ENCODE assay signal across 21 mouse cellular contexts in the genomic region with DNA sequence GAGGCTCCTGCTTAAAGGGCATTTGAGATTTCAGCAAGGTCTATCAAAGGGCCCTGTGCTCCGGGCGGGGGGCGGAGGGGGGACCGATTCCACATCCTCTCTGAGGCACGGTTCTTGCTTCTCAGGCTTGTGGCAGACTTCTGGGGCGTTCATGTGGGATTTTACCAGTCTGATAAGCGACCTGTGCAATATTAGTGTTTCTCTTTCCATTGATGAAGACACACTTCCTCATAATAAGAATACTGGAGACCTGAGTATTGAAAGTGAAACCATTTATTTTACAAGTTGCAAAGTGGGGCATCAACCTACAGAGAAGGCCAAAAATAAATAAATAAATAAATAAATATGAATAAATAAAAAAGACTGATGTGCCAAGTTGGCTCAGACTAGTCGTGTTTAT. TPM values are rescaled to one million over a fixed set of nuclear protein-coding genes. Genes with fewer than 3 reads are reported as not detected.
DNase-seq lines count a peak whose midpoint lies in the region; ATAC-seq and TF ChIP-seq lines count a peak whose summit lies in the region.
"Had no signal": no experiment of that assay in that cellular context is flagged by ENCODE, and none has a peak within 500 bp of the region (broad histone marks: within the 10 kb centered on the region; RNA-seq: fewer than 3 reads in every experiment).

No protein-coding gene starts in this region.

- H3K9me3 ChIP-seq in CH12.LX (replicated peaks; ENCODE audit: low read length) = no peaks in the 10 kb centered on the region
- H3K9me3 ChIP-seq in lung, postnatal 0 days (ENCODE audit: low read length) = no peaks in the 10 kb centered on the region
- no peaks in the 10 kb centered on the region for H3K9me3 ChIP-seq in hindbrain, embryonic 10.5 days
- H3K9me3 ChIP-seq: embryonic facial prominence, embryonic 12.5 days; forebrain, embryonic 15.5 days; G1E; heart, embryonic 15.5 days; hindbrain, embryonic 15.5 days had no signal

- peak; percentile 66 for TF ChIP-seq EP300 in CH12.LX (IDR thresholded peaks at IDR 0.05; ENCODE audit: low read length)
- no peak for TF ChIP-seq EP300 in lung, postnatal 0 days (IDR thresholded peaks at IDR 0.05)

- TF ChIP-seq POLR2A in CH12.LX (IDR thresholded peaks at IDR 0.05; ENCODE audit: low read depth, low read length) = no peak

- peak overlapping the region; percentile 70 for H3K4me2 ChIP-seq in CH12.LX (ENCODE audit: insufficient read depth, low read depth, poor library complexity, severe bottlenecking)
- H3K4me2 ChIP-seq in lung, postnatal 0 days (replicated peaks; ENCODE audit: low read depth, low read length) = no peak overlapping the region
- H3K4me2 ChIP-seq: embryonic facial prominence, embryonic 12.5 days; forebrain, embryonic 15.5 days; heart, embryonic 11.5 days; heart, embryonic 15.5 days; hindbrain, embryonic 15.5 days had no signal

- DNase-seq in CH12.LX (ENCODE audit: extremely low read depth) = peak; percentile 41
- no peak for DNase-seq in lung, postnatal 0 days (ENCODE audit: low spot score)
- DNase-seq in hindbrain, embryonic 10.5 days (ENCODE audit: low spot score) = no peak
- DNase-seq in adrenal gland, adult (ENCODE audit: inconsistent age in 2 of 2, low spot score in 1 of 2) = no peak
- DNase-seq: adrenal gland, adult 2 months; adrenal gland, postnatal 25 days; cerebellum, adult 18-20 months; cerebellum, postnatal 10 days; heart, adult 2 months; heart, postnatal 14 days had no signal

- ATAC-seq in common myeloid progenitor, adult 5-6 weeks (replicated peaks; ENCODE audit: low read depth, poor library complexity, severe bottlenecking) = peak; percentile 72
- ATAC-seq in megakaryocyte, adult 5-6 weeks (ENCODE audit: poor library complexity, severe bottlenecking) = peak; percentile 66
- no peak for ATAC-seq in lung, postnatal 0 days
- ATAC-seq: activated CD4-positive, CD25-positive, alpha-beta regulatory T cell, adult 4 months; forebrain, embryonic 15.5 days; inflammation-experienced regulatory T-cells, adult 6 months had no signal

- no peak for TF ChIP-seq CTCF in CH12.LX (conservative IDR thresholded peaks at IDR 0.05 in 1 of 2, IDR thresholded peaks at IDR 0.05 in 1 of 2; ENCODE audit: low read depth in 2 of 2, low read length in 2 of 2)
- TF ChIP-seq CTCF in lung, postnatal 0 days (IDR thresholded peaks at IDR 0.05) = no peak

- no peaks in the 10 kb centered on the region for H3K27me3 ChIP-seq in CH12.LX (replicated peaks)
- H3K27me3 ChIP-seq in lung, postnatal 0 days (replicated peaks; ENCODE audit: insufficient read depth, low read length) = no peaks in the 10 kb centered on the region
- no peaks in the 10 kb centered on the region for H3K27me3 ChIP-seq in hindbrain, embryonic 10.5 days (ENCODE audit: insufficient read depth, poor library complexity, severe bottlenecking)
- H3K27me3 ChIP-seq: embryonic facial prominence, embryonic 12.5 days; forebrain, embryonic 15.5 days; hindbrain, embryonic 15.5 days had no signal

- no peak overlapping the region for H3K4me3 ChIP-seq in CH12.LX (replicated peaks in 1 of 3; ENCODE audit: low read depth in 2 of 3, low read length in 2 of 3, poor library complexity in 1 of 3)
- no peak overlapping the region for H3K4me3 ChIP-seq in lung, postnatal 0 days (ENCODE audit: low read depth, low read length)
- no peak overlapping the region for H3K4me3 ChIP-seq in hindbrain, embryonic 10.5 days
- H3K4me3 ChIP-seq: embryonic facial prominence, embryonic 12.5 days; forebrain, embryonic 15.5 days; heart, adult 2 months; heart, embryonic 15.5 days; hindbrain, embryonic 15.5 days had no signal

- H3K4me1 ChIP-seq in CH12.LX (ENCODE audit: control insufficient read depth in 1 of 2, insufficient read depth in 2 of 2) = peaks cover 21 to 41% of the 10 kb centered on the region in 2 experiments
- no peaks in the 10 kb centered on the region for H3K4me1 ChIP-seq in lung, postnatal 0 days (ENCODE audit: insufficient read depth, low read depth, low read length)
- H3K4me1 ChIP-seq in hindbrain, embryonic 10.5 days (replicated peaks) = peaks cover 34% of the 10 kb centered on the region
- H3K4me1 ChIP-seq: embryonic facial prominence, embryonic 12.5 days; forebrain, embryonic 15.5 days; heart, embryonic 15.5 days had no signal

- no peak overlapping the region for H3K9ac ChIP-seq in CH12.LX (ENCODE audit: insufficient read depth, low read depth)
- no peak overlapping the region for H3K9ac ChIP-seq in lung, postnatal 0 days (replicated peaks; ENCODE audit: low read depth)
- H3K9ac ChIP-seq: embryonic facial prominence, embryonic 12.5 days; forebrain, embryonic 15.5 days; heart, embryonic 15.5 days; hindbrain, embryonic 15.5 days had no signal

- TF ChIP-seq RAD21 in CH12.LX (IDR thresholded peaks at IDR 0.05; ENCODE audit: low read depth, low read length) = no peak

- dilution Hi-C loops in CH12.LX (cut with MboI; ENCODE audit: extremely low pct_ligation_motif_present, extremely low pct_unique_long_range_greater_than_20kb, low sequenced_read_pairs) = no loop called here

- H3K79me2 ChIP-seq in CH12.LX (replicated peaks; ENCODE audit: control insufficient read depth, extremely low read depth, insufficient read depth, poor library complexity, severe bottlenecking) = no peaks in the 10 kb centered on the region

- in situ Hi-C loops in CH12.LX (cut with MboI; ENCODE audit: low pct_ligation_motif_present, low pct_unique_long_range_greater_than_20kb, low sequenced_read_pairs) = no loop called here

- H3K27ac ChIP-seq in CH12.LX (ENCODE audit: insufficient read depth, low read depth) = no peak overlapping the region
- no peak overlapping the region for H3K27ac ChIP-seq in lung, postnatal 0 days (ENCODE audit: low read length)
- H3K27ac ChIP-seq in hindbrain, embryonic 10.5 days = no peak overlapping the region
- H3K27ac ChIP-seq: embryonic facial prominence, embryonic 12.5 days; forebrain, embryonic 15.5 days; heart, adult 2 months; heart, embryonic 15.5 days; hindbrain, embryonic 15.5 days had no signal

- H3K36me3 ChIP-seq in CH12.LX (replicated peaks in 1 of 2; ENCODE audit: control insufficient read depth in 1 of 2, insufficient read depth in 1 of 2, low read length in 1 of 2) = no peaks in the 10 kb centered on the region
- no peaks in the 10 kb centered on the region for H3K36me3 ChIP-seq in lung, postnatal 0 days (ENCODE audit: insufficient read depth, low read length)
- peaks cover 80% of the 10 kb centered on the region for H3K36me3 ChIP-seq in hindbrain, embryonic 10.5 days
- H3K36me3 ChIP-seq: embryonic facial prominence, embryonic 12.5 days; forebrain, embryonic 15.5 days; G1E; heart, embryonic 15.5 days; hindbrain, embryonic 15.5 days had no signal

- 84% methylated on average over 8 of the region's 8 CpGs for WGBS in lung, postnatal 0 days
- WGBS in hindbrain, embryonic 10.5 days = 89% methylated on average over 8 of the region's 8 CpGs

TF ChIP-seq in CH12.LX, 34 proteins besides CTCF, POLR2A, EP300 and RAD21:
- TF ChIP-seq NRF1 (IDR thresholded peaks at IDR 0.05; ENCODE audit: low read depth, low read length) (no peak), ETS1 (conservative IDR thresholded peaks at IDR 0.05; ENCODE audit: low read depth, low read length) (0 out of 2 replicates have a peak, but pooled peaks have one; percentile 8), IRF4 (IDR thresholded peaks at IDR 0.05; ENCODE audit: low read depth, low read length) (peak; percentile 56; the same call in 1 of the 2 replicates), USF2 (conservative IDR thresholded peaks at IDR 0.05; ENCODE audit: low read depth, low read length) (no peak), RCOR1 (conservative IDR thresholded peaks at IDR 0.05; ENCODE audit: low read depth, low read length) (no peak), ZC3H11A (IDR thresholded peaks at IDR 0.05; ENCODE audit: low read depth, low read length) (no peak), MAFK (IDR thresholded peaks at IDR 0.05; ENCODE audit: insufficient replicate concordance, low read length) (no peak), ELF1 (IDR thresholded peaks at IDR 0.05; ENCODE audit: low read depth, low read length) (no peak), MEF2A (IDR thresholded peaks at IDR 0.05; ENCODE audit: borderline replicate concordance, low read depth, low read length) (no peak), PAX5 (IDR thresholded peaks at IDR 0.05; ENCODE audit: low read length) (no peak), BHLHE40 (IDR thresholded peaks at IDR 0.05; ENCODE audit: low read depth, low read length) (peak; percentile 46; the same call in 1 of the 2 replicates), MYC (IDR thresholded peaks at IDR 0.05; ENCODE audit: low read depth, low read length) (no peak), MAX (IDR thresholded peaks at IDR 0.05; ENCODE audit: low read length) (no peak), E2F4 (IDR thresholded peaks at IDR 0.05; ENCODE audit: insufficient replicate concordance, low read depth, low read length) (no peak), JUND (conservative IDR thresholded peaks at IDR 0.05; ENCODE audit: low read depth, low read length) (no peak), SIN3A (IDR thresholded peaks at IDR 0.05; ENCODE audit: low read length) (no peak), KAT2A (IDR thresholded peaks at IDR 0.05; ENCODE audit: insufficient replicate concordance, low read length) (no peak), TCF12 (IDR thresholded peaks at IDR 0.05; ENCODE audit: low read depth, low read length) (no peak), USF1 (IDR thresholded peaks at IDR 0.05; ENCODE audit: low read depth, low read length) (no peak), MAZ (IDR thresholded peaks at IDR 0.05; ENCODE audit: low read depth, low read length) (no peak), NELFE (IDR thresholded peaks at IDR 0.05; ENCODE audit: low read depth, low read length) (no peak)

RNA-seq across cellular contexts. Expression of a gene that starts 34.5 kb away (rescaled TPM):
- total RNA-seq in CH12.LX (2012; rRNA removed) = 0.04 TPM in 1 of 2 replicates, not detected in the other
- total RNA-seq in CH12.LX (2014; rRNA removed) = not detected in 2 replicates
- polyA plus RNA-seq in CH12.LX (2012; ENCODE audit: insufficient read length, low read depth) = 0.07 TPM in 1 of 2 replicates, not detected in the other
- not detected in 2 replicates for total RNA-seq in common myeloid progenitor, adult 5-6 weeks (2017)
- total RNA-seq in megakaryocyte, adult 5-6 weeks (2015) = 0.11 TPM in 1 of 2 replicates, not detected in the other
- total RNA-seq in megakaryocyte, adult 5-6 weeks (2017) = 0.24 TPM in 1 of 2 replicates, not detected in the other
- polyA plus RNA-seq in lung, postnatal 0 days (2015; fragmentation: Nextera tagmentation; extraction: Ambion mirVana) = 0.08 TPM in 1 of 2 replicates, not detected in the other
- polyA plus RNA-seq in hindbrain, embryonic 10.5 days (2016; fragmentation: Nextera tagmentation; extraction: Ambion mirVana) = 49.2 and 66.6 TPM in 2 replicates
- total RNA-seq: adrenal gland, postnatal 25 days; G1E; gastrocnemius, adult 8-10 months had no signal
- polyA plus RNA-seq: activated CD4-positive, CD25-positive, alpha-beta regulatory T cell, adult 4 months; adrenal gland, adult 2 months; G1E; heart, adult 2 months; heart, embryonic 11.5 days; heart, embryonic 15.5 days had no signal
